Mouse (Mus musculus): Measurements from ENCODE around the gene Timm29.

The Timm29 gene

DNA sequence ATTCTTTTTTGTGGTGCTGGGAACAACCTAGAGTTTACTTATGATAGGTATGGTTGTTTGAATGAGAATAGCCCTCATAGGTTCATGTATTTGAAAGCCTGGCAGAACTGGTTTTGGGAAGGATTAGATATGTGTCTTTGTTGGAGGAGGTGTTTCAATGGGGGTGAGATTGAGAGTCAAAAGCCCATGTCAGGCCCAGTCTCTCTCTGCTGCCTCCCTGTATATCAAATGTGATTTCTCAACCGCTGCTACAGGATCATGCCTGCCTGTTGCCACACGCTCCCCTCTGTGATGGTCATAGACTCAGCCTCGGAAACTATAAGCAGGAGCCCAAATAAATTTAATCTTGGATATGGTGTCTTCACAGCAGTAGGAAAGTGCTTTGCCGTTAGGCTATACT, 27.7 kb downstream of the Timm29 start:
- DNase-seq: no peak

DNA sequence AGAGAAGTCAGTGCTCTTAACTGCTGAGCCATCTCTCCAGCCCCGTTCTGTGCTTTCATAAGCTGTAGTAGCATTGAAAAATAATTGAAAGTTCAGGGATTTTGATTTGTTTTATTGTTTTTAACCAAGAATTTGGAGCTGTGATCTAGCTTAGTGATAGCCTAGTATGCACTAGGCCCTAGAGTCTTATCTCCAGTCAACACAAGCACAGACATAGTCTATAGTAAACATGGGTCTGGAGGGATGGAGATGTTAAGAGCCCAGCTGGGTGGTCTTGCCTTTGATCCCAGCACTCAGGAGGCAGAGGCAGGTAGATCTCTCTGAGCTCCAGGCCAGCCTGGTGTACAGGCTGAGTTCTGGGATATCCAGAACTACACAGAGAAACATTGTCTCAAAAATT, 30.2 kb downstream of the Timm29 start:
- DNase-seq: no peak

DNA sequence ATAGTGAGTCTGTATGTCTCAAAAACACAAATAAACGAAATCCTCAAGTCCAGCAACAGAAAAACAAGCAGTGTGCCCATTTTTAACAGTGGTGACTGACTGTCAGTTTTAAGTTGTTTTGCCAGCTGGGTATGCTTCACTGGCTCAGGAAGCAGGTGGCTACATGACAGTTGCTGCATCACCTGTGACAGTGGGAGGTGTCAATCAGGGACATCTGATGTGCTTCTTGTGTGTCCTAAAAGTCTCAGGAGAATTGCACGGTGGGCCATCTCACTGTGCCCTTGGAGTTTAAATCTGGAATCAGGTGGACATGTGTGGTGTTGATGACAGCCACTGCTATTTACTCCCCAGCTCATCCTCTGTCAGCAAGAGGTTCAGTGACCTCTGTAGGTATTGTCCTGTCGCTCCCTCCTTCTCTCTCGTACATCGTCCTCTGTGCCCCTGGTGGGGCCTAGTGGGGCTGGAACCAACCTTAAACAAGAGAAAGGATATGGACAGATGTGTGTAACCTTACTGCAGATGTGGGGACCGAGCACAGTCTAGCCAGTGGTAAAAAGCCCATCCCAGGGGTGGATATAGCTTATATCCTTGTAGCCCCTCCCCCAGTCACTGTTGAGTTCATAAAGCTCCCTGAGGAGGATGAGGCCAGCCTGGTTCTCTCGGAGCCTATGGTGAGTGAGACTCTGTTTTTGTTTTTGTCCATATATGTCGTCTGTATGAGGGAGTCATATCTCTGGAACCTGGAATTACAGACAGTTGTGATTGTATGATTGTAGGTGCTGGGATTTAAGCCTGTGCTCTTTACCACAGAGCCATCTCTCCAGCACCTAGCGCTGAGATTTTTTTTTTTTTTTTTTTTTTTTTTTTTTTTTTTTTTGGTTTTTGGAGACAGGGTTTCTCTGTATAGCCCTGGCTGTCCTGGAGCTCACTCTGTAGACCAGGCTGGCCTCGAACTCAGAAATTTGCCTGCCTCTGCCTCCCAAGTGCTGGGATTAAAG, 33.1 kb downstream of the Timm29 start:
- DNase-seq: peak; percentile 47 to 74

DNA sequence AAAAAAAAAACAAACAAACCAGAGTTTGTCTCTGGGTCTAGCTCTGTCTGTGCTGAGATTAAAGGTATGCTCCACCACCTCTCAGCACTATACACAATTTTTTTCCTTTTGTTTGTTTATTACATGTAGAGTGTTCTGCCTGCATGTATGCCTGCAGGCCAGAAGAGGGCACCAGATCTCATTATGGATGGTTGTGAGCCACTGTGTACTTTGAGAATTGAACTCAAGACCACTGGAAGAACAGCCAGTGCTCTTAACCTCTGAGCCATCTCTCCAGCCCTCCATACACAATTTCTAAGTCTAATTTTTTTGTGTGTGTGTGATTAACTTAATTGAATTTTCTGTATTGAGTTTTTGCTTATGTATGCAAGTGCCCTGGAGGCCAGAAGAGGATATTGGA, 34.0 kb downstream of the Timm29 start:
- no peak for DNase-seq

DNA sequence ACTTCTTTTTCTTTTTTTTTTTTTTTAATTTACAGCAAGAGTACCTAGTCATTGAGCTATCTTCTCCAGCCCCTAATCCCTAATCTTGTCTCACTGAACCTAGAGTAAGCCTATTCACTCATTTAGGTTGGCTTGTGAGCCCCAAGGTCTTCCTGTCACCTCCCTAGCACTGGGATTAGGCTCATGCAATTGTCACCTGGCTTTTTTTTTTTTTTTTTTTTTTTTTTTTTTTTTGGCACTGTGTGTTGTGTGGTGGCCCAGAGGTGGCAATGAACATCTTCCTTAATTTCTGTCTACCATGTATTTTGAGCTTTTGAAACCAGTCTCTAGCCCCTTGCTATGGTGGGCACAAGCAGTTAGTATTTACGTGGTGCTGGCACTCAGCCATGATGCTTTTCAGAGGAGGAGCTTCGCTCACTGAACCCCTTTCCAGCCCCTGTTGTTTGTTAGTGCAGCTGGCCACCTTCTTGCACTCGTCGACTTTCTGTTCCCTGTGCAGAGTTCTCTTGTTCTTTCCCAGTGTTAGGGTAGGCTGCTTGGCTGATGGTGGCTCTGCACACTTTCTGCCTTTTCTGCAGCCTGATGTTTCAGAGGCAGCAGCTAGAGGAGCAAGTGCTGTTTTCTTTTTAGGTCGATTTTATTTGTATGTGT, 34.7 kb downstream of the Timm29 start:
- peak; percentile 41 to 55 for DNase-seq

DNA sequence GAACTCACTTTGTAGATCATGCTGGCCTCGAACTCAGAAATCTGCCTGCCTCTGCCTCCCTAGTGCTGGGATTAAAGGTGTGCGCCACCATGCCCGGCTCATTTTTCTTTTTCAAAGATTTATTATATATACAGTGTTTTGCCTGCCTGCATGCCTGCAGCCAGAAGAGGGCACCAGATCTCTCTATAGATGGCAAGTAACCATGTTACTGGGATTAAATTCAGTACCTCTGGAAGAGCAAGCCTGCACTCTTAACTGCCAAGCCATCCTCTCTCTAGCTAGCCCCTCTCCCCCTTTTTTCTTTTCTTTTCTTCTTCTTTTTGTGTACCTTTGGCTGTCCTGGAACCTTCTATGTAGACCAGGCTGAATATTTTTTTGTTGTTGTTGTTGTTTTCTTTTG, 38.2 kb downstream of the Timm29 start:
- peak; percentile 57 to 65 for DNase-seq

DNA sequence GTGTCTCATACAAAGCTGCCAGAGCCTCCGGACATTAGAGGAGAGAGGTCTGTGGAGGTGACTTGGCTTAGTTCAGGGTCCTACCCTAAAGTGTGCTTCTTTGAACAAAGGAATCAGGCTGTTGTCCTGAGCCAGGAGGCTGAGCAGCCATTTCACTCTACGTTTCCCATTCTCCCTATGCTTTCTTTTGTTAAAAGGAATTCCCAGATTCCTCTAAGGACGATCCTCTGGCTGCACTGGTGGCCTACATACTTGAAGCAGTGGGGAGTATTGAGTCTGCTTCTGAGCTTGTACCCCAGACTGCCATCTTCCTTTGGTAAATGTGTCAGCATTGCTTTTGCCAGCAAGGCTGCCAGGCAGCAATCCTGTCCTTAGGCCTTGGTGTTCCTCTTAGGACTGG, 40.6 kb downstream of the Timm29 start:
- no peak for DNase-seq

DNA sequence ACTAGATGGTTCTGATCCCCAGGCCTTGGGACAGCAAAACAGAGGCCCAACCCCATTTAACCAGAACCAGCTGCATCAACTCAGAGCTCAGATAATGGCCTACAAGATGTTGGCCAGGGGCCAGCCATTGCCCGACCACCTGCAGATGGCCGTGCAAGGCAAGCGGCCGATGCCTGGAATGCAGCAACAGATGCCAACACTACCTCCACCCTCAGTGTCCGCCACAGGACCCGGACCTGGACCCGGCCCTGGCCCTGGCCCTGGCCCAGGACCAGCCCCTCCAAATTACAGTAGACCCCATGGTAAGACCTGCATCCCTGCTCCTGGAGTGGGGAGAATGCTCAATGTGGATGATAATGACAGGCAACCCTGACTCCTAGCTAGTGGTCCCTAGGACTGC, 43.1 kb downstream of the Timm29 start:
- DNase-seq: no peak

DNA sequence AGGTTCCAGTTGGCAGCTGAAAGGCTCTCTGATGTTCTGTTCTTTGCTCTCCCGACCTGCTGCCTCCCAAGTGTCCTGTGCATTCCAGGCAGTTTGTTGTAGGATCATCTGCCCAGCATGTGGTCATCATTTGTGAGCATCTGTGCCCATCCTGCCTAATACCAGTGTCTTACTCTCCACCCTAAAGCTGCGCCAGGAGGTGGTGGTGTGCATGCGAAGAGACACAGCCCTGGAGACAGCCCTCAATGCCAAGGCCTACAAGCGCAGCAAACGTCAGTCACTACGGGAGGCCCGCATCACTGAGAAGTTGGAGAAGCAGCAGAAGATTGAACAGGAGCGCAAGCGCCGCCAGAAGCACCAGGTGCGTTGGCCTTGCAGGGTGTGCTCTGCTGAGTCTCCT, 46.5 kb downstream of the Timm29 start:
- DNase-seq: no peak

Data from thymus, postnatal 36 days (tissue).